Mouse (Mus musculus) spleen, adult 2 months (tissue): ENCODE measurements around the gene Mrps27.

ENCODE experiments used
- CTCF ChIP-seq: fragments of 200-500 bp; IDR thresholded peaks from 2 replicates; pipeline ENCODE4 v1.5.1; 2011; ENCODE audit warnings: mild to moderate bottlenecking, inconsistent platforms; ENCODE audit not compliant: insufficient read depth, insufficient read length, insufficient replicate concordance; ENCODE audit errors: extremely low read depth
- POLR2A ChIP-seq: fragments of 200-500 bp; IDR thresholded peaks from 2 replicates; pipeline ENCODE4 v1.6.1; 2011; ENCODE audit warnings: low read depth, low read length, inconsistent platforms

DNA sequence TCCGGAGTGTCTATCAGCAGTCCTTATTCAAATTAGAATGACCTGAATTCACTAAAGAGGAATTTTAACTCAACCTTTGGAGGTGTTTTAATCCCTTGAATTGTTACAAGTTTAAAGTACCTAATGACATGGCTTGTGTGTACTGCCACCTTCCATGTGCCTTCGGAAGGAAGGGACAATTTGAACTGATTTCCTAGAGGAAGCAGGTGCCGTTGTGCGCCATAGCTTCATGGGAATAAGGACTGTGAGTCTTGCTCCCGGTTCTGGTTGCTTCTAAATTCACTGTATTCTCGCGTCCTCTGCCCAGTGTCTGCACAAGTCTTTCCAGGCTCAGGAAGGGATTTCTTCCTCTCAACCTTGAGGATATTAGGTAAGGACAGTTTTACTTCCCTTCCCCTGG lies 41.8 kb downstream of the Mrps27 start:
- TF ChIP-seq CTCF: no peak
- no peak for TF ChIP-seq POLR2A
